Mouse (Mus musculus) gastrocnemius, postnatal 10 days (tissue): Measurements from ENCODE around the gene Camk1g. TPM values are rescaled to one million over a fixed set of nuclear protein-coding genes. Genes with fewer than 3 reads are reported as not detected.

ENCODE experiments used
- DNase-seq: peaks from one replicate; pipeline ENCODE4 v3.0.0; 2021; ENCODE audit warnings: mixed read lengths
- total RNA-seq, 2 experiments: library from RNA; stranded (reverse); gene quantifications; 2 replicates each; pipeline ENCODE4 v1.2.3; 2021

Gene Camk1g
- total RNA-seq, 2 experiments from 2014 or later: 0.42 to 0.47 TPM

GRCm38 (mm10) chr1:193332018-193332417 lies 38.1 kb downstream of the Camk1g start:
- DNase-seq: no peak

GRCm38 (mm10) chr1:193330626-193331025 lies 39.5 kb downstream of the Camk1g start:
- no peak for DNase-seq

- peak; percentile 89 for DNase-seq
These were observed 39.9 kb downstream of the Camk1g start for GRCm38 (mm10) chr1:193330172-193330571.

- no peak for DNase-seq
These were observed 40.5 kb downstream of the Camk1g start for GRCm38 (mm10) chr1:193329557-193329956.

GRCm38 (mm10) chr1:193327686-193328085 lies 42.4 kb downstream of the Camk1g start:
- no peak for DNase-seq

- no peak for DNase-seq
These were observed 42.9 kb downstream of the Camk1g start for GRCm38 (mm10) chr1:193327216-193327615.

- no peak for DNase-seq
These were observed 43.5 kb downstream of the Camk1g start for GRCm38 (mm10) chr1:193326456-193327145.

- no peak for DNase-seq
These were observed 44.2 kb downstream of the Camk1g start for GRCm38 (mm10) chr1:193325891-193326290.

GRCm38 (mm10) chr1:193324224-193324623 lies 45.9 kb downstream of the Camk1g start:
- DNase-seq: peak; percentile 58

GRCm38 (mm10) chr1:193323686-193324085 lies 46.4 kb downstream of the Camk1g start:
- DNase-seq: no peak

- DNase-seq: no peak
These were observed 49.7 kb downstream of the Camk1g start for GRCm38 (mm10) chr1:193320398-193320797.

GRCm38 (mm10) chr1:193319721-193320120 lies 50.4 kb downstream of the Camk1g start:
- DNase-seq: no peak

GRCm38 (mm10) chr1:193317159-193317559 lies 52.9 kb downstream of the Camk1g start:
- DNase-seq: peak; percentile 79

GRCm38 (mm10) chr1:193316358-193316750 lies 53.7 kb downstream of the Camk1g start:
- DNase-seq: no peak

GRCm38 (mm10) chr1:193315705-193316357 lies 54.3 kb downstream of the Camk1g start:
- DNase-seq: peak; percentile 81

GRCm38 (mm10) chr1:193311596-193311995 lies 58.5 kb downstream of the Camk1g start:
- DNase-seq: no peak

GRCm38 (mm10) chr1:193310519-193311085 lies 59.5 kb downstream of the Camk1g start:
- DNase-seq: no peak

- no peak for DNase-seq
These were observed 60.1 kb downstream of the Camk1g start for GRCm38 (mm10) chr1:193309785-193310518.

- DNase-seq: no peak
These were observed 63.3 kb downstream of the Camk1g start for GRCm38 (mm10) chr1:193306832-193307231.

- DNase-seq: no peak
These were observed 64.7 kb downstream of the Camk1g start for GRCm38 (mm10) chr1:193305386-193305785.

GRCm38 (mm10) chr1:193303096-193303495 lies 67.0 kb downstream of the Camk1g start:
- no peak for DNase-seq

GRCm38 (mm10) chr1:193302093-193302405 lies 68.0 kb downstream of the Camk1g start:
- no peak for DNase-seq
